Mouse (Mus musculus) megakaryocyte, adult 5-6 weeks (primary cell): ENCODE results near the gene Il11ra1. TPM values are rescaled to one million over a fixed set of nuclear protein-coding genes. Genes with fewer than 3 reads are reported as not detected.

Experiments used
- ATAC-seq: 2 replicates; pipeline ENCODE4 v1.8.0; 2016; ENCODE audit warnings: mild to moderate bottlenecking, inconsistent platforms; ENCODE audit not compliant: poor library complexity, severe bottlenecking
- total RNA-seq, 2 experiments: library from RNA; stranded (forward) in 1 of 2; stranded (reverse) in 1 of 2; fragments of 153-499, 151-499 nt in 1 of 2; fragments of 221-1000, 200-1000 nt in 1 of 2; gene quantifications; 2 replicates each; pipeline versions ENCODE4 v1.2.3 to v1.2.4; 2015 to 2017

The Il11ra1 gene
- total RNA-seq, 2 experiments from 2014 or later: 13.4 to 52.1 TPM

- ATAC-seq: no peak
These were observed 6.3 kb downstream of the Il11ra1 start for GRCm38 (mm10) chr4:41705922-41706754.

- ATAC-seq: peak; percentile 79
These were observed 7.3 kb downstream of the Il11ra1 start for GRCm38 (mm10) chr4:41707011-41707535.

- 0 out of 2 replicates have a peak, but pooled peaks have one; percentile 29 for ATAC-seq
These were observed 8.5 kb downstream of the Il11ra1 start for GRCm38 (mm10) chr4:41708192-41708745.

GRCm38 (mm10) chr4:41710229-41710628 lies 10.4 kb downstream of the Il11ra1 start:
- no peak for ATAC-seq

GRCm38 (mm10) chr4:41711705-41712375 lies 12.1 kb downstream of the Il11ra1 start:
- no peak for ATAC-seq

- ATAC-seq: no peak
These were observed 12.8 kb downstream of the Il11ra1 start for GRCm38 (mm10) chr4:41712421-41713196.

GRCm38 (mm10) chr4:41713197-41714067 lies 13.6 kb downstream of the Il11ra1 start, which contains the start of gene Rpp25l:
Gene Rpp25l, minus strand, starts transcription at chr4:41713534.
- ATAC-seq: peak; percentile 85

- peak; percentile 68 for ATAC-seq
These were observed 14.5 kb downstream of the Il11ra1 start for GRCm38 (mm10) chr4:41714276-41714675.

GRCm38 (mm10) chr4:41715082-41715481 lies 15.3 kb downstream of the Il11ra1 start:
- ATAC-seq: no peak

GRCm38 (mm10) chr4:41715596-41715995 lies 15.8 kb downstream of the Il11ra1 start:
- no peak for ATAC-seq

- no peak for ATAC-seq
These were observed 17.0 kb downstream of the Il11ra1 start for GRCm38 (mm10) chr4:41716834-41717233.

- peak; percentile 99 for ATAC-seq
These were observed 23.1 kb downstream of the Il11ra1 start, which contains the start of gene Dctn3 for GRCm38 (mm10) chr4:41722918-41723351. Gene Dctn3, minus strand, starts transcription at chr4:41723170.

- no peak for ATAC-seq
These were observed 27.2 kb downstream of the Il11ra1 start for GRCm38 (mm10) chr4:41726826-41727621.

GRCm38 (mm10) chr4:41731052-41731765 lies 31.4 kb downstream of the Il11ra1 start, which contains the start of gene Arid3c:
Gene Arid3c, minus strand, starts transcription at chr4:41731142.
- peak; percentile 24; the same call in 1 of the 2 replicates for ATAC-seq

GRCm38 (mm10) chr4:41737602-41738255 lies 37.9 kb downstream of the Il11ra1 start:
- peak; percentile 44 for ATAC-seq

GRCm38 (mm10) chr4:41738256-41738603 lies 38.4 kb downstream of the Il11ra1 start:
- no peak for ATAC-seq

GRCm38 (mm10) chr4:41739260-41739659 lies 39.5 kb downstream of the Il11ra1 start:
- no peak for ATAC-seq
